Mouse (Mus musculus) liver (tissue): ENCODE measurements around the gene Sipa1l3.

Experiments used
- DNase-seq: peaks from one replicate; pipeline ENCODE4 v3.0.0-alpha.2; 2020; ENCODE audit warnings: mixed read lengths

Gene Sipa1l3

GRCm38 (mm10) chr7:29441793-29442192 is 76.6 kb downstream of the Sipa1l3 start:
- DNase-seq, result no peak

DNA sequence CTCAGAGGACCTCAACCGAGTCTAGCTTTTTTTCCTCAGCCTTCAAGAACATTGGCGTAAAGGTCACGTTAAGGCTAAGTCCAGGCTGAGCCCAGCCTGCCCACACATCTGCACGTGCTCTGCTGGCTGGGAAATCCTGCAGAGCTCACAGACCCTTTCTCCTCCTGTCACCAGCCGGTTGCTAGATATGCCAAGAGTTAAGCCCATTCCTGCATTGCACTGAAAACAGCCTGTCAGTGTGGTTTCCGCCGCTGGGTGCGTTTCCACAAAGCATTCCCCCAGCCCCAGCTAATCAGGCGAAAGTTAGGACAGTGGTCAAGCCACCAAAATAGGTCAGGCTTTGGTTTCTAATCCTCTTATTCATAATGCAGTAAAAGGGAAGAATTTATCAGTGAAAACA is 77.3 kb downstream of the Sipa1l3 start:
- DNase-seq, result no peak

DNA sequence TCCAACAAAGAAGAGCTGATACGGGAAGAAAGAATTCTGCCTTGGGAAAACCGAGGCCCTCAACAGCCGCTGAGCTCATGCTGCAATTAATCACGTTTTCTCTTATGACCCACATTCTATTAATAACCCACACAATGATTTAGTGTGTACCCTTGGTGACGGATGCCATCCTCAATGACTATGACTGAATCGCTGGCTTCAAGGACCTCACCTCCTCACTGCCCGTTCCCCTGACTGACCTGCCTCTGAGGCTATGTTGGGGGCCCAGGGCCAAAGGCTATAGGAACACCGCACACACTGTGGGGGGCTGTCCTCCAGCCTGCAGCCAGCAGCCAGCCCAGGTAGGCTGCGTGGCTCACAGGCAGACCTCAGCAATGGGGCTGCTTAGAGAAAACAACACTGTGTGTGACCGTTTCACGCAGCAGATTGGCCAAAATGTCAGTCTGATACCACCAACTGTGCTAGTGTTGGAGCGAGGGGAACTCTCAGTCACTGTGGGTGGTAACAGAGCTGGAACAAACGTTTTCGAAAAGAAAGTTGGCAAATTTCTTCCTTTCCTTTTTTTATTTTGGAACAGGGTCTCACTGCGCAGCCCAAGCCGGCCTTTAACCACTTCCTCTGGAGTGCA is 79.7 kb downstream of the Sipa1l3 start:
- DNase-seq, result no peak

GRCm38 (mm10) chr7:29438204-29438603 is 80.2 kb downstream of the Sipa1l3 start:
- no peak for DNase-seq

- no peak for DNase-seq
Observed at GRCm38 (mm10) chr7:29437072-29437471, 81.4 kb downstream of the Sipa1l3 start.

GRCm38 (mm10) chr7:29434313-29435035 is 84.0 kb downstream of the Sipa1l3 start:
- no peak for DNase-seq

DNA sequence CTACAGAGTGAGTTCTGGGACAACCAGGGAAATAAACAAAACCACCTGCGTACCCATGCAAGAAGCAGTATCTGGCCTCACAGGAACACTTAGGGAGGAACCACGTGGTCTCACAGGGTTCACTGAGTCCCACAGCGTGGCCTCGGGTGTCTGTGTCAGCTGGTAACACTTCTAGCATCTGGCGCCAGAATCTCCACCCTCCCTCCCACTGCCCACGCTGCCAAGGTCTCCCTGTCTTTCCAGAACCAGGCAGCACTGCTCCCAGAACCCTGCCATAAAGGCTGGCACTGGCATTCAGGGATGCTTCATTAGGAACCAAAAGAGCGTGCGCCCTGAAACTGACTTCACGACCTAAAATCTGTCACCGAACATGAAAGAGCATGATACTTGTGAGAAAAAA is 84.7 kb downstream of the Sipa1l3 start:
- no peak for DNase-seq

DNA sequence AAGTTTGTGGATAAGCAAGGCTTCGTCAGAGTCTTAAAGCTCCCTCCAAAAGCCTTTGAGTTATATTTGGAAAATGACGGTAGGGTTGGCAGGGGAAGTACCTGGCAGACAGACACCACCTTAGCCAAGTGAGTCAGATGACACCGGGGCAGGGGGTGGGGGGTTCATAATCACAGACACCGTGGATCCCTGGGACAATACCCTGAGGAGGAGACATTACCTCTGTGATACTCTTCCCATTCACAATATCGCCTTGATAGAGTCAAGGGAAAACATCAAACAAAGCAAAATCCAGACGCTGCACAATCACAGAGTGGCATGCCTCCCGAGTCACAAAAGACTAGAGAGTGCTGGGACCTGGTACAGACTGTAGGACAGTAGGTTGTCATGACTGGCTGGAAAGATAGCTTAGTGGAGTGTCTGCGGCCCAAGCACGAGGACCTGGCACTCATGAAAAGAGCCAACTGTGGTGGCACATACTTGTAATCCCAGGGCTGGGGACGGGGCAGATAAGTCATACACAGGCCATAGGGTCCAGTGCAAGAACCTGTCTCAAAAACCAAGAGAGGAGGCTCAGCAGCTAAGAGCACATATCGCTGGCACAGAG is 85.4 kb downstream of the Sipa1l3 start:
- DNase-seq, result no peak

GRCm38 (mm10) chr7:29432180-29432946 is 86.1 kb downstream of the Sipa1l3 start:
- DNase-seq, result no peak

DNA sequence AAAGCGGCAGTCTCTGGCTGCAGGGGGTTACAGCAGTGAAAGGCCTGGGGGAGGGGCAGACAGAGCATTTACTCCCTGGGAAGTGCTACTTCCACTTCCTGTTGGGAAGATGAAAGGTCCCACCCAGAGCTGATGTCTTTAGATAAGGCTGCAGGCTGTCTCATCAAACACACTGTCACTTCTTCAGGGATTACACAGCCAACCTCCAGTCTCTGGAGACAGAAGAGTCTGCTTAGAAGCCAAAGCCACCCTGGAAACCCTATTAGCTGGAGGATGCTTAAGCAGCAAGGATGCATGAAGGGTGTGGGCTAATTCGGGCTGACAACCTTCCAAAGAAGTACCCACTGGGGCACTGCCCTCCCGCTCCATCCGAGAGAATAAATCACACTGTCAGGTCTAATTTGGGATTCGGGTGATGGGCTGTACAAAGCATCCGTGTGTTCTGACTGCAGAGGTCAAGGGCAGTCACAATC is 87.7 kb downstream of the Sipa1l3 start:
- DNase-seq, result no peak

DNA sequence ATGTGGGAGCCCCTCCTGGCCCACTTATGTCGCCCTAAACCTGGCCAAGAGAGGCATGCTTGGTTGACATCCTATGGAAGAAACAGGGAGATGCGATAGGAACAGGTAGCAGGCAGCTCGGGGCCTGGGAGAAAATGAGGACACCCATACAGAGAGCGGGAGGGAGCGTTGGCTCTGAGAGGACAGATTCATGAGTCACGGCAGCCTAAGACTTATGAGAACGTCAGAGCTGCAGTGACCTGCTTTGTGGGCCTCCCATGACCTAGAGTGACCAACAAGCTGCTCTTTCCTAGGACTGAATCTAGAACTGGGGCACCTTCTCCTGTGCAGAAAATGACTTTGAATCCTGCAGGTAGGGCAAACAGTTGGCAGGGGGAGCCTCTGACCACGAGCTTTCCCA is 92.4 kb downstream of the Sipa1l3 start:
- no peak for DNase-seq

DNA sequence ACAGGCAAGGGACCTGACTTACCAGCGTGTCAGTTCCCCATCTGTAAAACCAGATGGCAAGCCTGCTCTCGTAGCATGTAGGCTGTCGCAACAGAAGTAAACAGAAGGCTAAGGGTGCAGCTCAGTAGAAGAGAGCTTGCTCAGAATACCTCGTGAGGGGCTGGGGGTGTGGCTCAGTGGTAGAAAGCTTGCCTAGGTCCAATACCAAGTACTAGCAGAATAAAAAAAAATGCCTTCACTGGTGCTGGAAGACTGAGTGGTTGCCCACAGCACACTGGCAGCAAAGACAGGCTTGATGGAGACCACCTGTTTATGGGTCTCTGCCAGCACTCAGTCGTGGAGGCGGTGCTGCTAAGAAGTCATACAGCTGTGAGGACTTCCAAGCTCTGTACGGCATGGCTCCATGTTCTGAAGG is 93.0 kb downstream of the Sipa1l3 start:
- DNase-seq, result no peak

DNA sequence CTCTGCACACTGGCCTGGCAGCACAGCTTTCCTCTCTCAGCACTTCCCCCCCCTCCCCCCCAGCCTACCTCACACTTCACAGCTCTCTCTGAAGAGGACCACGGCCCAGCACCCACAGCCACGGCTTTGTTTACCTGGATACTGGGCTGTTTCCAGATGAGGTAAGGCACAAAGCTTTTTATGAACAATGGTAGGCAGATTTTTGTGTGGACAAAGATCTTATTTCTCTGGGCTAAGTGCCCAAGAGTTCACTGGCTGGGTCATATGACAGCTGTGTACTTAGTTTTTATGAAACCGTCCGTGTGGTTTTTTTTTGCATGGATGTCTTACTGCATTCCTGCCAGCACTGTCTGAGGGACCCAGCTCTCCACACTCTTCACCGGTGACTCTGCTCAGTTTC is 93.8 kb downstream of the Sipa1l3 start:
- DNase-seq, result no peak

- DNase-seq, result no peak
Observed at GRCm38 (mm10) chr7:29421909-29422244, 96.6 kb downstream of the Sipa1l3 start.

- DNase-seq, result no peak
Observed at GRCm38 (mm10) chr7:29421240-29421908, 97.1 kb downstream of the Sipa1l3 start.

- no peak for DNase-seq
Observed at GRCm38 (mm10) chr7:29419836-29420235, 98.6 kb downstream of the Sipa1l3 start.

- no peak for DNase-seq
Observed at GRCm38 (mm10) chr7:29418231-29418630, 100.2 kb downstream of the Sipa1l3 start.

DNA sequence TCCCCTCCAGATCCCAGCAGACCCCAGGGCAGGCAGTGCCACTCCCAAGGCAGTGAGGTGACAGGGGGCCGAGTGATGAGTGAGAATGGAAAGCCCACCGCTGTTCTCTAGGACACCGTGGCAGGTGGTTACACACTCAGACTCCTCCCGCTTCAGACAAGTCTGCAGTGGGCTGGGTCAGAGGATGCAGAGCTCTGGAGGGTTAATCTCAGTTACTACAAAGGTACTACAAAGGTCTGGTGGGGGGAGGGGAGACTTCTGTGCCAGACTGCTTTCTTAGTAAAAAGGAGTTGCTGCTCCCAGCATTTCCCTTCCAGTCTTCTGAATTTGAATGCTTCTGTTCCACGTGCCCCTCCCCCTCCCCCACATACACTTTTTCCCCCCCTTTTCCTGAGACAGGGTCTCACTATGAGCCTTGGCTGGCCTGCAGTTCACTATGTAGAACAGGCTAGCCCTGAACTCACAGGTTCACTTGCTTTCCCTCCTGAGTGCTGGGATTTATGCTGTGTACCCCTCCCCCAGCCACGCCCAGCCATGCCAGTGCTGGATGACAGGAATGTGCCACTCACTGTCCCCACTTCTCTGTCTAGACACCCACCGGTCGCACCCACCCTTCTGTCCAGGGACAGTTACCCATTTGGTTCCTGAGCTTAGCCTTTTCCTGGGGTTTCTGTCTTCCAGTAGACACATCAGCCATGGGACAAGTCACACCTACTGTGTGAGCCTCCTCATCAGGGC is 100.9 kb downstream of the Sipa1l3 start:
- DNase-seq, result no peak

- DNase-seq, result no peak
Observed at GRCm38 (mm10) chr7:29416906-29417305, 101.5 kb downstream of the Sipa1l3 start.

GRCm38 (mm10) chr7:29411838-29412580 is 106.4 kb downstream of the Sipa1l3 start:
- no peak for DNase-seq

- no peak for DNase-seq
Observed at GRCm38 (mm10) chr7:29411216-29411816, 107.1 kb downstream of the Sipa1l3 start.
